Mouse (Mus musculus): ENCODE results near the gene Olfr828. TPM values are rescaled to one million over a fixed set of nuclear protein-coding genes. Genes with fewer than 3 reads are reported as not detected.

Gene Olfr828
- not detected for polyA plus RNA-seq (2015; fragmentation: Illumina TruSeq; extraction: RNeasy Lipid Tissue Mini Kit (QIAGEN cat#74804); ENCODE audit: low read depth, low replicate concordance)

GRCm38 (mm10) chr9:18819426-18819825 is at the start of gene Olfr828:
Gene Olfr828 (minus strand): TSS chr9:18819526.

GRCm38 (mm10) chr9:18854633-18855032 is 35.3 kb upstream of the Olfr828 start, which contains the start of gene Olfr829:
Gene Olfr829 (plus strand): TSS chr9:18854933.

Other genes with a start within 250 kb of the Olfr828 start
- gene Muc16, start 145.0 kb downstream of the Olfr828 start, polyA plus RNA-seq (2015; fragmentation: Illumina TruSeq; extraction: RNeasy Lipid Tissue Mini Kit (QIAGEN cat#74804); ENCODE audit: low read depth, low replicate concordance): not detected
- gene Olfr24, start 55.5 kb downstream of the Olfr828 start, polyA plus RNA-seq (2015; fragmentation: Illumina TruSeq; extraction: RNeasy Lipid Tissue Mini Kit (QIAGEN cat#74804); ENCODE audit: low read depth, low replicate concordance): not detected
- not detected for gene Olfr829, start 35.4 kb upstream of the Olfr828 start, polyA plus RNA-seq (2015; fragmentation: Illumina TruSeq; extraction: RNeasy Lipid Tissue Mini Kit (QIAGEN cat#74804); ENCODE audit: low read depth, low replicate concordance)
- gene Olfr830, start 55.2 kb upstream of the Olfr828 start, polyA plus RNA-seq (2015; fragmentation: Illumina TruSeq; extraction: RNeasy Lipid Tissue Mini Kit (QIAGEN cat#74804); ENCODE audit: low read depth, low replicate concordance): not detected
- not detected for gene Olfr832, start 117.6 kb upstream of the Olfr828 start, polyA plus RNA-seq (2015; fragmentation: Illumina TruSeq; extraction: RNeasy Lipid Tissue Mini Kit (QIAGEN cat#74804); ENCODE audit: low read depth, low replicate concordance)
- gene Olfr834, start 168.5 kb upstream of the Olfr828 start, polyA plus RNA-seq (2015; fragmentation: Illumina TruSeq; extraction: RNeasy Lipid Tissue Mini Kit (QIAGEN cat#74804); ENCODE audit: low read depth, low replicate concordance): not detected
- not detected for gene Olfr835, start 213.2 kb upstream of the Olfr828 start, polyA plus RNA-seq (2015; fragmentation: Illumina TruSeq; extraction: RNeasy Lipid Tissue Mini Kit (QIAGEN cat#74804); ENCODE audit: low read depth, low replicate concordance)